Mouse (Mus musculus) adipocyte (in vitro differentiated cells): ENCODE results near the gene Anapc2.
A peak's percentile ranks its signal among the peaks of the same experiment; 100 is the strongest.
"Not testable (repeated sequence)": the region's sequence is repeated elsewhere in the genome, so short reads cannot be mapped to it uniquely, and the experiment has no call there.

Experiments
- DNase-seq: peaks from one replicate; pipeline ENCODE4 v3.0.0-alpha.2; 2016; ENCODE audit warnings: low spot score

The Anapc2 gene

GRCm38 (mm10) chr2:25240723-25241437, 31.4 kb upstream of the Anapc2 start:
- DNase-seq: no peak

- DNase-seq: no peak
These were observed 30.9 kb upstream of the Anapc2 start for GRCm38 (mm10) chr2:25241438-25241775.

- no peak for DNase-seq
These were observed 30.2 kb upstream of the Anapc2 start, which contains the start of the genes Rnf208 and Cysrt1 for GRCm38 (mm10) chr2:25242101-25242506. TSS of gene Rnf208 (plus strand) at chr2:25242255. TSS of gene Cysrt1 (minus strand) at chr2:25242452.

- DNase-seq: no peak
These were observed 28.9 kb upstream of the Anapc2 start for GRCm38 (mm10) chr2:25243342-25243741.

- no peak for DNase-seq
These were observed 28.1 kb upstream of the Anapc2 start for GRCm38 (mm10) chr2:25244144-25244543.

- no peak for DNase-seq
These were observed 25.9 kb upstream of the Anapc2 start, which contains the start of gene AL732309.1 for GRCm38 (mm10) chr2:25246183-25247072. TSS of gene AL732309.1 (minus strand) at chr2:25246863.

- no peak for DNase-seq
These were observed 19.9 kb upstream of the Anapc2 start for GRCm38 (mm10) chr2:25252331-25252730.

- DNase-seq: peak; percentile 91
These were observed 16.9 kb upstream of the Anapc2 start, which contains the start of gene Tmem203 for GRCm38 (mm10) chr2:25255284-25255779. TSS of gene Tmem203 (plus strand) at chr2:25255439.

GRCm38 (mm10) chr2:25256443-25257109, 15.7 kb upstream of the Anapc2 start:
- DNase-seq: peak; percentile 63

GRCm38 (mm10) chr2:25257250-25257649, 15.0 kb upstream of the Anapc2 start:
- DNase-seq: not testable (repeated sequence)

GRCm38 (mm10) chr2:25258887-25259286, 13.4 kb upstream of the Anapc2 start:
- no peak for DNase-seq

- no peak for DNase-seq
These were observed 10.4 kb upstream of the Anapc2 start for GRCm38 (mm10) chr2:25261870-25262269.

- DNase-seq: peak; percentile 95
These were observed 9.9 kb upstream of the Anapc2 start, which contains the start of gene Tprn for GRCm38 (mm10) chr2:25262291-25262767. TSS of gene Tprn (plus strand) at chr2:25262618.

- DNase-seq: no peak
These were observed 9.3 kb upstream of the Anapc2 start for GRCm38 (mm10) chr2:25262795-25263622.

- DNase-seq: no peak
These were observed 8.5 kb upstream of the Anapc2 start for GRCm38 (mm10) chr2:25263623-25264285.

- DNase-seq: no peak
These were observed 8.0 kb upstream of the Anapc2 start for GRCm38 (mm10) chr2:25264286-25264660.

GRCm38 (mm10) chr2:25264851-25265250, 7.4 kb upstream of the Anapc2 start:
- DNase-seq: peak; percentile 66

- no peak for DNase-seq
These were observed 6.2 kb upstream of the Anapc2 start for GRCm38 (mm10) chr2:25265897-25266656.

- no peak for DNase-seq
These were observed 5.6 kb upstream of the Anapc2 start for GRCm38 (mm10) chr2:25266720-25267119.

- no peak for DNase-seq
These were observed 5.0 kb upstream of the Anapc2 start for GRCm38 (mm10) chr2:25267241-25267640.
